Mouse (Mus musculus): ENCODE results near the gene Osbpl8. TPM values are rescaled to one million over a fixed set of nuclear protein-coding genes. Genes with fewer than 3 reads are reported as not detected.
A peak's percentile ranks its signal among the peaks of the same experiment; 100 is the strongest.

Osbpl8 gene
- polyA plus RNA-seq, 1 experiment: 166 TPM

DNA sequence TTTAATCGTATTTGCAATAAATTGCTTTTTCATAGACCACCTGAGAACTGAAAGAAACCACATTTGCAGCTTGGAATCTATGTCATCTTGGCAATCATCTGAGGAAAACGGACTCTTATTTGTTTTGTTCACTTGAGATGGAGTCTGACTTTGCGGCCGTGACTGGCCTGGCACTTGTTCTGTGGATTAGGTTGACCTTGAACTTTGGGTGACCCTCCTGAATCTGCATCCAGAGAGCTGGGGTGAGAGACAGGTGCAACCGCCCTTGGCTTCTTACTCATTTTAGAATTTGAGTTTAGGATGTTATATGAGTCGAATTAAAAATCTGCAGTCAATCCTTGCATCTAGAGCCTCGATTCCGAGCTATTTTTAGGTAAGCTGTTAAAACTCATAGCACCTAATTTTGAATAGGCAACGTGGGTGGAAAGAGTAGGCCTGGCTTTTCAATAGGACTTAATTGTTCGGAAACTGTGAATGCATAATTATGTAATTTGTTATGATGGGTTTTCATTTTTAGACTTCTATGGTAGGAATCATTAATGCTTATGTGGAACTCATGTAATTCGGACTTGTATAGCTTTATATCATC, 20.1 kb upstream of the Osbpl8 start:
- no peak for TF ChIP-seq CTCF (IDR thresholded peaks at IDR 0.05; ENCODE audit: low read depth, low read length)
- TF ChIP-seq POLR2A (IDR thresholded peaks at IDR 0.05; ENCODE audit: borderline replicate concordance, low read depth, low read length): no peak
- Histone ChIP-seq H3K4me3 (ENCODE audit: insufficient read depth, low read length) (no peak overlapping the region), H3K4me1 (ENCODE audit: control insufficient read depth, insufficient read depth, low read length) (0 out of 2 replicates have a peak, but pooled peaks cover 4% of the 10 kb centered on the region), H3K27ac (ENCODE audit: insufficient read depth, low read depth, low read length) (no peak overlapping the region)

DNA sequence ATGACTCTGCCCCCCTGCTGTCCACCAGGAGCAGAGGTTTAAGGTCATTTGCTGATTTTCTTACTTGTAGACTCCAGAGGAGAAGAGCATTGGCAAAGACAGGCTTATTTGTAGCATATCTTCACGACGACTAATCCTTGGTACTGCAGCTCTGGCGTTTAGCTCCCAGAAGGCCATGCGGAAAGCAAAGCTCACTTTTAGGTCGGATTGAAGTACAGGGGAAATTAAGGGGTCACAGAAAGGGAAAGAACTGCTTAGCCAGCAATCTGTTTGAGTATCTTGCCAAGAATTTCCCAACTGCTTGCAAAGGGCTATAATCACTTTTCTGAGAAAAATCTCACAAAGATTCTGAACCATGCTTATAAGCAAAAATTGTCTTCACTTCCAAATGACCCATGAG, 14.8 kb upstream of the Osbpl8 start:
- Histone ChIP-seq H3K27ac (ENCODE audit: insufficient read depth, low read depth, low read length) (no peak overlapping the region), H3K4me1 (ENCODE audit: control insufficient read depth, insufficient read depth, low read length) (peaks cover 8% of the 10 kb centered on the region; the same call in 1 of the 2 replicates), H3K4me3 (ENCODE audit: insufficient read depth, low read length) (no peak overlapping the region)
- TF ChIP-seq CTCF (IDR thresholded peaks at IDR 0.05; ENCODE audit: low read depth, low read length): no peak
- no peak for TF ChIP-seq POLR2A (IDR thresholded peaks at IDR 0.05; ENCODE audit: borderline replicate concordance, low read depth, low read length)

- Histone ChIP-seq H3K27ac (ENCODE audit: insufficient read depth, low read depth, low read length) (no peak overlapping the region), H3K4me1 (ENCODE audit: control insufficient read depth, insufficient read depth, low read length) (peaks cover 18% of the 10 kb centered on the region), H3K4me3 (ENCODE audit: insufficient read depth, low read length) (no peak overlapping the region)
- no peak for TF ChIP-seq POLR2A (IDR thresholded peaks at IDR 0.05; ENCODE audit: borderline replicate concordance, low read depth, low read length)
- no peak for TF ChIP-seq CTCF (IDR thresholded peaks at IDR 0.05; ENCODE audit: low read depth, low read length)
These were observed 9.5 kb upstream of the Osbpl8 start for GRCm38 (mm10) chr10:111155065-111155464.

GRCm38 (mm10) chr10:111155571-111155970, 9.0 kb upstream of the Osbpl8 start:
- H3K4me3 ChIP-seq (ENCODE audit: insufficient read depth, low read length): no peak overlapping the region
- no peak for TF ChIP-seq CTCF (IDR thresholded peaks at IDR 0.05; ENCODE audit: low read depth, low read length)
- TF ChIP-seq POLR2A (IDR thresholded peaks at IDR 0.05; ENCODE audit: borderline replicate concordance, low read depth, low read length): no peak
- peaks cover 23% of the 10 kb centered on the region for H3K4me1 ChIP-seq (ENCODE audit: control insufficient read depth, insufficient read depth, low read length)
- H3K27ac ChIP-seq (ENCODE audit: insufficient read depth, low read depth, low read length): no peak overlapping the region

- Histone ChIP-seq H3K27ac (ENCODE audit: insufficient read depth, low read depth, low read length) (no peak overlapping the region), H3K4me1 (ENCODE audit: control insufficient read depth, insufficient read depth, low read length) (peaks cover 33% of the 10 kb centered on the region), H3K4me3 (ENCODE audit: insufficient read depth, low read length) (no peak overlapping the region)
- no peak for TF ChIP-seq POLR2A (IDR thresholded peaks at IDR 0.05; ENCODE audit: borderline replicate concordance, low read depth, low read length)
- TF ChIP-seq CTCF (IDR thresholded peaks at IDR 0.05; ENCODE audit: low read depth, low read length): no peak
These were observed 8.0 kb upstream of the Osbpl8 start for GRCm38 (mm10) chr10:111156394-111157190.

- no peak overlapping the region for H3K27ac ChIP-seq (ENCODE audit: insufficient read depth, low read depth, low read length)
- no peak overlapping the region for H3K4me3 ChIP-seq (ENCODE audit: insufficient read depth, low read length)
- TF ChIP-seq POLR2A (IDR thresholded peaks at IDR 0.05; ENCODE audit: borderline replicate concordance, low read depth, low read length) (no peak), CTCF (IDR thresholded peaks at IDR 0.05; ENCODE audit: low read depth, low read length) (no peak)
- H3K4me1 ChIP-seq (ENCODE audit: control insufficient read depth, insufficient read depth, low read length): peaks cover 37% of the 10 kb centered on the region
These were observed 7.3 kb upstream of the Osbpl8 start for GRCm38 (mm10) chr10:111157241-111157659.

DNA sequence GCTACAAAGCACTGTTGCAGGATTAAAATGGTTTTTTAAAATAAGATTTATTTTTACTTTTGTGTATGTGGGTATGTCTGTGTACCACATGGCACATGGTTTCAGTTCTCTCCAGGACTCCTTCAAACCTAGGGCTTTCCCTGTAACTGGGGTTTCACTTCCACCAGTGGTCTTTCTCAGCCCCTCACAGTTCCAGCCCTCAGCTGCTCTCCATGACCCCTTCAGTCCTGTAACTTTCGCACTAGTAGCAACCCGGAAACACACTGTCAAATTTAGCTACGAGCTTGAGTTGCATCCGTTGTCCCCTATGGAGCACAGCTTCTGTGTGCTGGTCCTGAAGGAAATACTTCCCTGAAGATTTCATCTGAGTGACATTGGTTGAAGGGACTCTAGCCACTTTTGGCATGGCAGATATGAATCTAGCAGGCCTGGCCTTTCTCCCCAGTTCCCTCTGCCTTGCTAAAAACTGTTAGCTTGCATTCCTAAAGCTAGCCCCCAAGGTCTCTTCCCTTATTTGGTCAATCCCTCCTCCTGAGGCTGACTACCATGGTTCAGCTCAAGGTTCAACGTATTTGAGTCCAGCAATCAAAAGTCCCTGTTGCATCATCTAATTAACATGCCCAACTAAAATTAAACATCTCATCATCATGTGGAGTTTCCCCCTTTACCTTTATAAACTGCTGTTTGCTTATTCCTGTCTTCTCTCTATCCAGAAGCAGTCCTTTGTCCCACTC, 4.6 kb upstream of the Osbpl8 start:
- TF ChIP-seq POLR2A (IDR thresholded peaks at IDR 0.05; ENCODE audit: borderline replicate concordance, low read depth, low read length) (no peak), CTCF (IDR thresholded peaks at IDR 0.05; ENCODE audit: low read depth, low read length) (no peak)
- Histone ChIP-seq H3K27ac (ENCODE audit: insufficient read depth, low read depth, low read length) (peak overlapping the region; percentile 98), H3K4me3 (ENCODE audit: insufficient read depth, low read length) (peak overlapping the region; percentile 37), H3K4me1 (ENCODE audit: control insufficient read depth, insufficient read depth, low read length) (peaks cover 45% of the 10 kb centered on the region)

- no peak overlapping the region for H3K4me3 ChIP-seq (ENCODE audit: insufficient read depth, low read length)
- TF ChIP-seq CTCF (IDR thresholded peaks at IDR 0.05; ENCODE audit: low read depth, low read length) (no peak), POLR2A (IDR thresholded peaks at IDR 0.05; ENCODE audit: borderline replicate concordance, low read depth, low read length) (no peak)
- peak overlapping the region; percentile 98 for H3K27ac ChIP-seq (ENCODE audit: insufficient read depth, low read depth, low read length)
- H3K4me1 ChIP-seq (ENCODE audit: control insufficient read depth, insufficient read depth, low read length): peaks cover 45% of the 10 kb centered on the region
These were observed 4.0 kb upstream of the Osbpl8 start for GRCm38 (mm10) chr10:111160540-111160939.

GRCm38 (mm10) chr10:111161373-111161772, 3.2 kb upstream of the Osbpl8 start:
- Histone ChIP-seq H3K4me3 (ENCODE audit: insufficient read depth, low read length) (no peak overlapping the region), H3K4me1 (ENCODE audit: control insufficient read depth, insufficient read depth, low read length) (peaks cover 45% of the 10 kb centered on the region), H3K27ac (ENCODE audit: insufficient read depth, low read depth, low read length) (peak overlapping the region; percentile 98)
- TF ChIP-seq CTCF (IDR thresholded peaks at IDR 0.05; ENCODE audit: low read depth, low read length) (no peak), POLR2A (IDR thresholded peaks at IDR 0.05; ENCODE audit: borderline replicate concordance, low read depth, low read length) (no peak)
